Mouse (Mus musculus) kidney, postnatal 4 days (tissue): ENCODE measurements at regions not wholly inside any gene's neighbourhood (a gene's known extent, or its start where the extent isn't known, plus 50 kb on each side); places are given as distances from the start of the nearest gene placed in this dataset.

ENCODE experiments used
- DNase-seq, 2 experiments: peaks; one replicate each; pipeline ENCODE4 v3.0.0; 2021; ENCODE audit warnings: mixed read lengths in 2 of 2

DNA sequence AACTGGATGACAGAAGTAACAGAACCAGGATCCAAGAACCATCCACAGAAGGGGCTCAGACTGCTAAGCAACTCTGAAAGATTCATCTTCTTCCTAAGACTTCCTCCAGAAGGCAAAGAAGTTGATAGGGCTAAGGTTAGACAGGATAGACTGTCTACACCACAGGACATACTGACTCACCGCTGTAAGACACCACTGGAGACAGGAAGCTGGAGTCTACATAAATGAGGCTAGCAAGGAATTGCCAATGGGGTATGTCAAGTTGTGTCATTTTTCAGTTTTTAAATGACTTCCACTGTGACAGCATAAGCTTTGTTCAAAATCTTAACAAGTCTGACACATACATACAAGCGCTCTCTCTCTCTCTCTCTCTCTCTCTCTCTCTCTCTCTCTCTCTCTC lies 645.4 kb upstream of the Gm10131 start:
- no peak for DNase-seq

GRCm38 (mm10) chr8:34756171-34756570 lies 644.6 kb upstream of the Gm10131 start:
- no peak for DNase-seq

DNA sequence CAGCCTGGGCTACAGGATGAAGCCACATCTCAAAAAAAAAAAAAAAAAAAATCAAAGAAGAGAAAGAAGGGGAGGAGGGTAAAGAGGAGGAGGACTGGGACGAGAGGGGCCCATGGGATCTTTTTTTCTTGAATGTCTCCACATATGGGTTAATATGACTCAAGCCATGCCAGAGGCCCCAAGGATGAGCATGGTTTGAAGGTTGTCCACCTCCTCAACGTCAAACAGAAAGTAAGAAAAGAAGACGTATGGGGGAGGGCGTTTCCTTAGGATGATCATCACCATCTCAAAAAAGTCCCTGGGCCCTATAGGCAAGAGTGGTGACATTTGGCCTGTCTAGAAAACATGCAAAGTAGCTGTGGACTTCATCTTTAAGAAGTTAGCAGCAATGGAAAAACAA lies 643.9 kb upstream of the Gm10131 start:
- DNase-seq: no peak

- no peak for DNase-seq
Measured at GRCm38 (mm10) chr8:34753046-34753445, 641.5 kb upstream of the Gm10131 start.

DNA sequence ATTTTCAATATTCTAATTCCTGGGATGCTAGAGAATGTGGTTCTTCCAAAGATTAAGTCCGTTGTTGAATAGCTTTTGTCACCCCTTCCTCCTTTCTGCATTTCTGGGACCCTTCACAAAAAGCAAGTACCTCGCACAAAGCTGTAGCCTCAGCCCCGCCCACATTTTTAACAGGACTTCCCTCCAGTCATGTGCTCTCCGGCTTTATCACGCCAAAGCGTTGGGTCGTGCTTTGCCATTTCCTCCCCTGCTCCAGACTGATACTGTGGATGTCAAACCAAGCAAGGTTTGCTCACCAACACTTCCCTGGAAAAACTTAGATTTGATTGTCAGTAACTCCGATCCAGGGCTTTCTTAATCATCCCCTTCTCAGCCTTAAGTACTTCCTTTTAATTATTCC lies 637.0 kb upstream of the Gm10131 start:
- DNase-seq: no peak

- DNase-seq: no peak
Measured at GRCm38 (mm10) chr8:34745706-34746105, 634.2 kb upstream of the Gm10131 start.

DNA sequence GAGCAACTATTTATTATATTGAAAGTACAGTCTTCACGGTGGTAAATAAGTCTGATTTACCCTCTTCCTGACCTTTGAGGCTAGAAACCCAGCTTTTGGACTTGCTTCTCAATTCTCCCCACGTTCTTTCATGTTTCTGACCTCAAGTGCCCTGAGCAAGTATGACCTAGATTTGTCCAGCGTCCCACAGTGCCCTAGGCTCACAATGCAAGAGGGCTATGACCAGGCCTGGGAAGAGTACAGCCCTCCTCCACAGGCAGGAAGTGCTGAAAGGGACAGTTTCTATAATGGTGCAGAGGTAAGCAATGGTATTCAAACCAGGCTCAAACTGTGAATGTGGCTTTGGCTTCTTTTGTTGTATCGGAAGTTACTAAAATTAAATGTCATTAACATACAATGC lies 633.1 kb upstream of the Gm10131 start:
- no peak for DNase-seq

DNA sequence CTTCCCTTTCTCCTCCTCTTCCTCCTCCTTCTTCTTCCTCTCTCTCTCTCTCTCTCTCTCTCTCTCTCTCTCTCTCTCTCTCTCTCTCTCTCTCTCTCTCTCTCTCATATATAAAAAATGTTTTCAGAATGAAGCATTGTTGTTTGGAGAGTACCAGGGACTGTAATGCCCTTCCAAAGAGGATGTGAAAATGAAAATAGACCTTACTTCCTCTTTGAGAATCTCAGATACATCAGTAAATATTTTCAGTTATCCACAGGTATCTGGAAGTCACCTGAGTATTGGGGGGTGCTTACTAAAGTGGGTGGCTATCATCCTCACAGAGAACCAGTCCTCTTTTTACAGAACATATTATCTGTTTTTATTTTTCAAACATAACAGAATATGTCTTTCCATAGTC lies 632.6 kb upstream of the Gm10131 start:
- DNase-seq: no peak

DNA sequence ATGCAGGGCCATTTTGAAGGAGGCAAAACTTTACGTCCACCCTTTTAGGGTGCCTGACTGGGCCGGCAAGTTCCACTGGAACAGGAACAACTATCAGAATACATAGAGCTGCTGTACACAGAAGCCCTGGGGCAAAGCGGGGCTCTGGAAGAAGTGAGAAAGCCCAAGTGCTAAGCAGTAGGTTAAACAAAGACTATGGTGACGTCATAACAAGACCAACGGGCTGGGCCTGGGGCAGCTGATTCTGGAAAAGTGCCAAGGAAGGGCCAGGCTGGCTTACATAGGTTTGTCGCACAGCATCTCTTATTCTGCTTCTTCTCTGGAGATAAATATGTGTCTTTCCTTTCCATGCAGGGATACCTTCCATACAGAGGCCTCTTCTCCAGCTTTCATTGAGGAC lies 631.6 kb upstream of the Gm10131 start:
- no peak for DNase-seq

- no peak for DNase-seq
Measured at GRCm38 (mm10) chr8:34740836-34741235, 629.3 kb upstream of the Gm10131 start.

DNA sequence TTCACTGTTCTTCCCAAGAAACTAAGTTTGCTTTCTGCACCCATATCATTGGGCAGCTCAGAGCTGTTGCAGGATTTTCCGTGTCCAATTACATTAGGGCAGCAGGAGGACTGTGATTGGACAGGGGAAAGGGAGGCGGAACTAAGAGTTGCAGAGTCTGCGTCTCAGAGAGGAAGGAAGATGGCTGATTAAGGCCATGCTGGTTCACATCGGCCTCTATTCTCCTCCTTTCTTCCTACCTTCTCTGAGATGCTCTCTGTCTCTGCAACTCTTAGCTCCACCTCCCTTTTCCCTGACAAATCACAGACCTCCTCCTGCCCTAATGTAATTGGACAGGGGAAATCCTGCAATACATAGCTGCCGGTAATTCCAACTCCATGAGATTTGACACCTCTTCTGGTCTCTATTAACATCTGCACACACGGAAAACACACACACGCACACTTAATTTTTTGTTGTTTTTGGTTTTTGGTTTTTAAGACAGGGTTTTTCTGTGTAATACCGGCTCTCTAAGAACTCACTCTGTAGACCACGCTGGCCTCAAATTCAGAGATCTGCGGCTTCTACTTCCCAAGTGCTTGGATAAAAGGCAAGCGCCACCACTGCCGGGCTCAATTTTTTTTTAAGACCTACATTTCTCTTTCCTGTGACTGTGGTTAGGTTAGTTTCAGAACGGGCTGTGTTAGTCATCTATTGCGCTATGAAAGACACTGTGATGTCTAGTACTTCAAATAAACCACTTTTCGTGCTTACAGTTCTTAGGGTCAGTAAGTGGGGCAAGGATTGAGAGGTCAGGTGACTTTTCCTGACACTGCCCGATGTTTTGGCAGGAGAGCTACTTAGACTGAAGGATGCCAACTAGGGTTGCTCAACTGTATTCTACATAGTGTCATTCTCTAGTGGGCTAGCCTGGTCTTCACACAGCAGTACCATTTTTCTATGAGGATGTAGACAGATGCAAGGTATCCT lies 628.6 kb upstream of the Gm10131 start:
- DNase-seq: no peak

DNA sequence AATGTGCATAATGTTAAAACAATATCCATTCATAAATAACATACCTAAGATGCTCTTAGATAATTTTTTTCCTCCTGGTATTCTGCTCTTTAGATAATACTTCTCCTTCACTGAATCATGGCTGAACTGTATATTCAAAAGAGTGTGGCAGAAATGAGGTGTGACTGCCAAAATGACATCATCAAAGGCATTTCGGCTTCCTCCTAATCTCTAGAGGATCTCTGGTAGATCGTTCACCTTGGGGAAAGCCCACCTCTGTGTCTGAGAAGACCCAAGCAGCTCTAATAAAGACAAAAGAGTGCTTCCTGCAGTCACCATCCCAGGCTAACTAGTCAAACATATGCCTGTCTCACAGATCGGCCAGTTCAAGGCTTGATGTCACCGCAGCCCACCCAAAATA lies 624.7 kb upstream of the Gm10131 start:
- DNase-seq: no peak

- DNase-seq: no peak
Measured at GRCm38 (mm10) chr8:34735006-34735405, 623.5 kb upstream of the Gm10131 start.

GRCm38 (mm10) chr8:34732808-34733207 lies 621.3 kb upstream of the Gm10131 start:
- DNase-seq: no peak

DNA sequence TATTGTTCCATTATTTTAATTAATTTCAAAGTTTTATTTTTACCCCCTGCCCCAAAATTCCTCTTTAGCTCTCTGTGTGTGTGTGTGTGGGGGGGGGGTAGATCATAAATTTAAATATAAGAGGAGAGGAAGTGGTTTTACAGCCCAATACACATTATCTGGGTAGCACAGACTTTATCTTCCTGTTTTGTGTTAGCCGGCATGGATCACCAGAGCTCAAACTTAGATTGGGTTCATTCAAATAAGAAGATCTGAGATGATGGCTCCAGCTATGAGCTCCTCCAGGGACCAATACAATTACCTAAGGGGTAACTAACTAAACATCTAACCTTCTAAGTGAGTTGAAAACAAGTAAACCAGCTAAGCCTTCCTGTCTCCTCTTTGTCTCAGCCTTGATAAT lies 620.8 kb upstream of the Gm10131 start:
- no peak for DNase-seq

- DNase-seq: no peak
Measured at GRCm38 (mm10) chr8:34731096-34731999, 619.8 kb upstream of the Gm10131 start.

DNA sequence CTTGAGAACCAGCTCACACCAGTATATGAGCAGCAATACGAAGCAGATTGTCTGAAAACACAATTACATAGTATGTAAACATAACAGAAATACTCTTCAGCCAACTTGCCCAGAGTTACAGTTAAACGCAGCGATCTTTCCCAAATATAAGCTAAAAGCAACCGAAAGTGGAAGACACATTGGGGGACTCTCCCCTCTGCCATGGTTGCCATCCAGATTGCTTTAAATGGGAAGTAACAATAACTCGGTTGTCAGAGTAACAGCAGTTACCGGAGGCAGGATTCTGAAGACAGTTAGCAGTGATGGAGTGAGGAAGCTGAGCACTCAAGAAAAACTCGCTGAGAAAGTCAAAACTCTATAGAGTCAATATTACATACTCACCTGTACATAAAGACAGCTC lies 618.0 kb upstream of the Gm10131 start:
- DNase-seq: no peak

DNA sequence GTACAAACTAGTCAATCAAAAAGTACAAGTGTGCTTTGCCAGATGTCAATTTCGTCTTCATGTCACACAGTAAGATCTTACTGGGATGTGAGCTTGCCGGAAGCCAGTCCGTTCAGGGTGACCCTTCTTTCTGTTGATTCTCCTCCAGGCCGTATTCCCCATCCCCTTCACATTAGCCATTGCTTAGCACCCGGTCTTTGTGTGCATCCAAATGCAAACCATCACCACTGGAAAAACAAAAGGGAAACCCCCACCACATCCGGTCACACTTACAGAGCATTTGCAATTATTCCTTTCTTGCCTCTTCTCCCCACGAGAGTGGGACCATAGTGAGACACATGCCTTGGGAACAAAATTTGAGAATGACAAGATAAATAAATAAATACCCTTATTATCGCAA lies 616.2 kb upstream of the Gm10131 start:
- DNase-seq: no peak

DNA sequence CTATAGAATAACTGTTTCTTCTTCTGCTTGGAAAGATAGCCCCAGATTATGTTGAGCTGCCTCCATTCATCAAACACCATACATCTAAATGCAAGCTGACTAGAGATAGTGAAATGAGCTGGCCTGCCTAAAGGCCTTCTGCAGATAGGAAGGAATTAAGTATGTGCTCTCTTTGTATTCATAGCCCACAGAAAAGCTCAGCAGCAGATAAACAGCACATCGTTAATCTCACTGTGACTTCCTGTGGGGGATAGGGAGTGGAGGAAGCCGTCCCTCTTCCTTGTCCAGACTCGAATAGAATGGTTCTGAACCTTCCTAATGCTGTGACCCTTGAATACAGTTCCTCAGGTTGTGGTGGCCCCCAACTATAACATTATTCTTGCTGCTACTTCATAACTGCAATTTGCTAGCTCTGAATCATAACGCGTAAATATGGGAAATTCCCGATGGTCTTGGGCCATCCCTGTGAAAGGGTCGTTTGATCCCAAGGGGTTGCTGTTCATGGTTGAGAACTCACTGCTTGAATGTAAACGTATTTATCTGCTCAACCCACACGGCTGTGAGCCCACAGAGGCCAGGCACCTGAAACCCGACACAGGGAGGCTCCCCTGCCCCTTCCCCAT lies 614.7 kb upstream of the Gm10131 start:
- no peak for DNase-seq

DNA sequence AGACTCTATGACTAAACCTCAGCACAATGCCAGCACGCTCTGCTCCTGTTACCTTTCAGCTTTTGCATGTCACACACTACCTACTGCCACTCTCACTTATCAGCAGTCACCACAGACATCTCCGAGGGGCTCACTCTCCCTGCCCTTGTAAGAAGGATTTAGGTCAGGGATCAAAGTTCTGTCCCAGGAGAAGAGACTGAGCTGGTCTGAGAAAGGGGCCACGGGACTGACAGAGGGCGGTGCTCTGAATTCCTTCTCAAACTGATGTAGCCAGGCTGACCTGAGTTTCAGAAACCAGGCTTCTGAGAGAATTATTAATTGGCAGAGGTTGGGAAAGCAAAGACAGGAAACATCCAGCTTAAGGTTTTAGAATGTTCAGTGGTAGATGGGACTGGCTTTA lies 614.0 kb upstream of the Gm10131 start:
- DNase-seq: no peak

DNA sequence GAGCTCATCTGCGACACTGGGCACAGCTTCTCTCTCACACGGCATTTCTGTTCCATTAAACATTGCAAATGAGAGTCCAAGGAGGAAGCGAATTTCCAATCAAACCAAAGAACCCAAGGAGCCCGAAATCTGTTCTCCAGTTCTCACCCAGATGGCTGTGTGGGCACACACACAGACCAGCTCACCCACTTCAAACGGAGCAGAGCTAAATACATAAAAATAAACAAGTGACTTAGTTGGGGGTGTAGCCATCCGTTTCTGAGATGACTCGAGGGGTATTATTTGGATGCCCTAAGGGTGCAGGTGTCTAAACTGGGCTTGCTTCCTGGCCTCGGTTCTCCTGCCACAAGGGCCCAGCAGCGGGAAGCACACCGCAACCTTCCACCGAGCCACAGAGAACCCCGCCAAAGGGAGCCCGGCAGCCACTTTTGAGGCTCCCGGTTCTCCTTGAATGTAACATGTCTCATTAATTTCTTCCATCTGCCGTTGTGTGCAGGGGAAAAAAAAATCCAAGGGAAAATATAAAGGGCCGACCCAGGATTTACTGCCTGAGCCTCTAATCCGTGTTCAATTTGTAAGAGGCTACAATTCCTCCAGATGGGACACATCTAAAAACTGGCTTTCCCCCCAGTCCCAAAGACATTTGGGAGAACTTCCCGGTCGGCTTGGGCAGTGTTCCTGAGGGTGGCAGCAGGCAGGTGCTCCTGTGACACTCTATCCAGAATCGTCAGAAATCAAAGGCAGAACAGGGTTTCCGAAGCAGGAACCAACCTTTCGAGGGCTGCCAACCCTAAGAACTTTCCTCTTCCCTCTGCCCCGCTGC lies 598.6 kb upstream of the Gm10131 start:
- peak in 1 of 2 experiments; percentile 19 for DNase-seq

- peak in 1 of 2 experiments; percentile 19 for DNase-seq
Measured at GRCm38 (mm10) chr8:34709316-34709715, 597.8 kb upstream of the Gm10131 start.
